Mouse (Mus musculus): Measurements from ENCODE around the gene Zbtb9.

DNA sequence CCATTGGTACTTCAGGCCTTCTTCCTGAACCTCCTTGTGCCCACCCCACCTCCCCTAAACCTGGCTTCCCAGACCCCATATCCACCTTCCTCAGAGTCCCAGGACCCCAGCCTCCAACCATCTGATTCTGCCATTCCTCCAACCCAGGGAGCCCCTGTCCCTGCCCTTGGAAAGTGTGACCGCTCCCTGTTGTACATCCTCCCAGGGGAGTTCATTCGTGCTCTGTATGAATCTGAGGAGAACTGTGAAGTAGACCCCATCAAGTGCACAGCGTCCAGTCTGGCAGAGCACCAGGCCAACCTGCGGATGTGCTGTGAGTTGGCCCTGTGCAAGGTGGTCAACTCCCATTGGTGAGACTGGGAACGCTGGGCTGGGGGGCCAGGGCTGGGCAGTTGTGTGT is 15.1 kb upstream of the Zbtb9 start:
- TF ChIP-seq EP300 (IDR thresholded peaks at IDR 0.05; ENCODE audit: low read depth in 1 of 2, low read length in 2 of 2), result no peak
- no peak for TF ChIP-seq ZNF384 (IDR thresholded peaks at IDR 0.05; ENCODE audit: low read depth, low read length)
- no peak for TF ChIP-seq MAX (IDR thresholded peaks at IDR 0.05; ENCODE audit: low read length)
- no peak for TF ChIP-seq POLR2AphosphoS2 (IDR thresholded peaks at IDR 0.05; ENCODE audit: low read length)
- TF ChIP-seq CTCF (IDR thresholded peaks at IDR 0.05 in 2 of 3, conservative IDR thresholded peaks at IDR 0.05 in 1 of 3; ENCODE audit: control insufficient read depth in 1 of 3, insufficient read depth in 1 of 3, low read depth in 2 of 3, low read length in 3 of 3, poor library complexity in 1 of 3, severe bottlenecking in 1 of 3), result no peak
- TF ChIP-seq CHD2 (IDR thresholded peaks at IDR 0.05; ENCODE audit: low read length), result no peak
- no peak for TF ChIP-seq SIN3A (IDR thresholded peaks at IDR 0.05; ENCODE audit: low read length)
- TF ChIP-seq MAFK (IDR thresholded peaks at IDR 0.05; ENCODE audit: borderline replicate concordance, low read depth, low read length), result no peak
- TF ChIP-seq E2F4 (IDR thresholded peaks at IDR 0.05; ENCODE audit: borderline replicate concordance, low read depth, low read length), result no peak
- TF ChIP-seq UBTF (IDR thresholded peaks at IDR 0.05; ENCODE audit: borderline replicate concordance, insufficient read depth, low read depth, low read length), result no peak
- TF ChIP-seq KAT2A (conservative IDR thresholded peaks at IDR 0.05; ENCODE audit: low read depth, low read length), result no peak
